Mouse (Mus musculus) lung, embryonic 15.5 days (tissue): ENCODE results near the gene Etnk1. TPM values are rescaled to one million over a fixed set of nuclear protein-coding genes. Genes with fewer than 3 reads are reported as not detected.
"Not testable (repeated sequence)": the region's sequence is repeated elsewhere in the genome, so short reads cannot be mapped to it uniquely, and the experiment has no call there.

ENCODE experiments used
- ATAC-seq: fragments of 200-750 bp; cut with Nextera tagmentation; 2 replicates; pipeline ENCODE4 v1.8.0; 2017; ENCODE audit warnings: moderate number of reproducible peaks, borderline replicate concordance; ENCODE audit not compliant: low FRiP score, low TSS enrichment; ENCODE audit errors: extremely low read depth
- H3K27ac ChIP-seq: fragments of 300-500 bp; sonication (generic); 2 replicates; pipeline ENCODE4 v1.5.1; 2015; ENCODE audit warnings: moderate library complexity, mild to moderate bottlenecking, inconsistent platforms
- H3K27me3 ChIP-seq: fragments of 300-500 bp; sonication (generic); 2 replicates; pipeline ENCODE4 v1.6.1; 2015; ENCODE audit warnings: inconsistent platforms
- H3K36me3 ChIP-seq: fragments of 300-500 bp; sonication (generic); 2 replicates; pipeline ENCODE4 v1.6.1; 2015; ENCODE audit warnings: inconsistent platforms
- H3K4me1 ChIP-seq: fragments of 300-500 bp; sonication (generic); 2 replicates; pipeline ENCODE4 v1.6.1; 2015; ENCODE audit warnings: inconsistent platforms
- H3K4me2 ChIP-seq: fragments of 300-500 bp; sonication (generic); 2 replicates; pipeline ENCODE4 v1.6.1; 2015; ENCODE audit warnings: inconsistent platforms, mild to moderate bottlenecking, moderate library complexity
- H3K4me3 ChIP-seq: fragments of 300-500 bp; sonication (generic); 2 replicates; pipeline ENCODE4 v1.5.1; 2015; ENCODE audit warnings: mild to moderate bottlenecking, inconsistent platforms
- H3K9ac ChIP-seq: fragments of 300-500 bp; sonication (generic); 2 replicates; pipeline ENCODE4 v1.6.1; 2015; ENCODE audit warnings: inconsistent platforms
- H3K9me3 ChIP-seq: fragments of 300-500 bp; sonication (generic); 2 replicates; pipeline ENCODE4 v1.6.1; 2016; ENCODE audit warnings: inconsistent platforms
- WGBS: fragments of 180-500 bp; shearing (Covaris S2); methylation state at CpG from one replicate; pipeline ENCODE4 v1.1.7; 2015; 5-methylcytosine and 5-hydroxymethylcytosine counted together
- polyA plus RNA-seq: library from polyadenylated mRNA; unstranded; fragments of >200 nt; fragmentation: Nextera tagmentation; extraction: Ambion mirVana; gene quantifications from 2 replicates; pipeline ENCODE4 v1.2.1, GENCODE M21; 2015

The Etnk1 gene
- polyA plus RNA-seq, 1 experiment from 2014 or later: 16.1 TPM

DNA sequence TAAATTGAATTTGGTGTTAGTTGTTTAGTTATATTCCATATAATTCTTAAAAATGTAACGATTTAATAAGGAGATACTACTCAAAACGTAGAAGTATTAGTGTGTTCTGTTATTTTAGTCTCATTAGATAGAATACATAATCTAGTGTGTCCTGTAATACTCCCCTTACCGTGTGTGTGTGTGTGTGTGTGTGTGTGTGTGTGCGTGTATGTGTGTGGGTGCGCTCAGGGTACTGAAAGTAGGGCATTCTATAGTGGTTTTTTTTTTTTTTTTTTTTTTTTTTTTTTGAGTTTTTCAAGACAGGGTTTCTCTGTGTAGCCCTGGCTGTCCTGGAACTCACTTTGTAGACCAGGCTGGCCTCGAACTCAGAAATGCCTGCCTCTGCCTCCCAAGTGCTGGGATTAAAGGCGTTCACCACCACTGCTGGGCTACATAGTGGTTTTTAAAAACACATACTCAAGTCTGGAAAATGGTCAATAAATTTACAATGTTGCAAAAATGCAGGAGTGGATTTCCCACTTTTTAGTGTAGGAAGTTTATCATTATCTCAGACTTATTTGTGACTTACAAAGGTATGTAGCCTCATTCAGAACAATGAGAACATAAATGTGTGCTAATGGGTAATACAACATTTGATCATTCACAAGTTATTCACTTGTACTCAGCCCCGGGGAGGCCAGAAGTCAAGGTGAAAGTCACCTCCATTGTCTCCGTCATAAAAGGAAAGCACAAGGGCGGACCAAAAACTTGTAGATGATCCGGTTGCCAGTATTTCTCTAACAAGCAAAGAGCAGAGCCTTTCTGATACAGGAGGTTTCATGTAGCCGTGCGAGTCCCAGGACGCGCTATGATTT, 1.4 kb upstream of the Etnk1 start:
- no peak overlapping the region for H3K27ac ChIP-seq
- H3K4me2 ChIP-seq: peak overlapping the region; percentile 95

DNA sequence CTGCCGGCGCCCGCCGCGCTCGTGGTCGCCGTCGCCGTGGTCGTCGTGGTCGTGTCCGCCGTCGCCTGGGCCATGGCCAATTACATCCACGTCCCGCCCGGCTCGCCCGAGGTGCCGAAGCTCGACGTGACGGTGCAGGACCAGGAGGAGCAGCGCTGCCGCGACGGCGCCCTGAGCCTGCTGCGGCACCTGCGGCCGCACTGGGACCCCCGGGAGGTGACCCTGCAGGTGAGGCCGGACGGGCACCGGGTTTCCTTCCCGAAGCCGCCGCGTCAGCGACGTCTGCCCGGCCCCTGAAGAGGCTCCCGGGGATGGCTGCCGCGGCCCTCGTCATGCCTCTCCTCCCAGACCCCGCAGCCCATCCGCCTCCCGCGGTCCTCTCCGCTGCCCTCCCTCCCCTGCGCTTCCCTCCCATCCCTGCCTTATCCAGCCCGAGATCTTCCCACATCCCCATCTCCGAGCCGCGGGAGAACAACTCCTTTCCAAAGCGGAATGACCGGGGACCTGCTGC, 443 bp downstream of the Etnk1 start:
- Histone ChIP-seq H3K4me2 (peak overlapping the region; percentile 95), H3K9me3 (no peaks in the 10 kb centered on the region), H3K27me3 (no peaks in the 10 kb centered on the region), H3K4me1 (peaks cover 26% of the 10 kb centered on the region), H3K36me3 (no peaks in the 10 kb centered on the region), H3K27ac (peak overlapping the region; percentile 96), H3K4me3 (peak overlapping the region; percentile 94), H3K9ac (peak overlapping the region; percentile 83)
- ATAC-seq: peak; percentile 47
- under 1% methylated on average over 50 of the region's 60 CpGs for WGBS

More for the DNA sequence above, 1.4 kb upstream of the Etnk1 start:
- 57% methylated on average over 15 of the region's 15 CpGs for WGBS
- Histone ChIP-seq H3K9me3 (no peaks in the 10 kb centered on the region), H3K36me3 (no peaks in the 10 kb centered on the region), H3K9ac (0 out of 2 replicates have a peak overlapping the region, but pooled peaks have one; percentile 83), H3K27me3 (no peaks in the 10 kb centered on the region), H3K4me3 (peak overlapping the region; percentile 94), H3K4me1 (peaks cover 26% of the 10 kb centered on the region)
- ATAC-seq: no peak

GRCm38 (mm10) chr6:143167981-143168674, 1.1 kb downstream of the Etnk1 start:
- no peak for ATAC-seq
- H3K27ac ChIP-seq: peak overlapping the region; percentile 96; the same call in 1 of the 2 replicates
- H3K9me3 ChIP-seq: no peaks in the 10 kb centered on the region
- 24% methylated on average over 6 of the region's 6 CpGs for WGBS
- H3K27me3 ChIP-seq: no peaks in the 10 kb centered on the region
- H3K4me1 ChIP-seq: peaks cover 26% of the 10 kb centered on the region
- peak overlapping the region; percentile 95 for H3K4me2 ChIP-seq
- H3K4me3 ChIP-seq: peak overlapping the region; percentile 94
- H3K9ac ChIP-seq: peak overlapping the region; percentile 83
- 0 out of 2 replicates have a peak, but pooled peaks cover 5% of the 10 kb centered on the region for H3K36me3 ChIP-seq

GRCm38 (mm10) chr6:143169385-143169784, 2.4 kb downstream of the Etnk1 start:
- H3K9me3 ChIP-seq: no peaks in the 10 kb centered on the region
- no peaks in the 10 kb centered on the region for H3K27me3 ChIP-seq
- WGBS: 83% methylated on average over 4 of the region's 4 CpGs
- H3K36me3 ChIP-seq: 0 out of 2 replicates have a peak, but pooled peaks cover 5% of the 10 kb centered on the region
- no peak for ATAC-seq
- peaks cover 26% of the 10 kb centered on the region for H3K4me1 ChIP-seq
- H3K4me3 ChIP-seq: no peak overlapping the region
- H3K27ac ChIP-seq: no peak overlapping the region
- H3K4me2 ChIP-seq: peak overlapping the region; percentile 95; the same call in 1 of the 2 replicates
- no peak overlapping the region for H3K9ac ChIP-seq

GRCm38 (mm10) chr6:143170166-143170960, 3.3 kb downstream of the Etnk1 start:
- Histone ChIP-seq H3K36me3 (0 out of 2 replicates have a peak, but pooled peaks cover 5% of the 10 kb centered on the region), H3K27me3 (no peaks in the 10 kb centered on the region), H3K4me1 (peaks cover 31% of the 10 kb centered on the region), H3K4me2 (no peak overlapping the region), H3K9me3 (no peaks in the 10 kb centered on the region), H3K27ac (no peak overlapping the region), H3K9ac (no peak overlapping the region), H3K4me3 (no peak overlapping the region)
- ATAC-seq: no peak
- 82% methylated on average over 4 of the region's 4 CpGs for WGBS

- peaks cover 30% of the 10 kb centered on the region for H3K4me1 ChIP-seq
- 95% methylated on average over 8 of the region's 8 CpGs for WGBS
- no peak overlapping the region for H3K9ac ChIP-seq
Observed at GRCm38 (mm10) chr6:143171066-143171465, 4.0 kb downstream of the Etnk1 start.

GRCm38 (mm10) chr6:143171781-143172465, 4.9 kb downstream of the Etnk1 start:
- H3K27ac ChIP-seq: no peak overlapping the region
- H3K4me3 ChIP-seq: no peak overlapping the region
- 0 out of 2 replicates have a peak, but pooled peaks cover 5% of the 10 kb centered on the region for H3K36me3 ChIP-seq
- H3K27me3 ChIP-seq: no peaks in the 10 kb centered on the region
- H3K4me2 ChIP-seq: no peak overlapping the region
- no peaks in the 10 kb centered on the region for H3K9me3 ChIP-seq
- 68% methylated on average over 11 of the region's 11 CpGs for WGBS
- H3K9ac ChIP-seq: no peak overlapping the region
- peaks cover 26% of the 10 kb centered on the region for H3K4me1 ChIP-seq
- ATAC-seq: no peak

More at GRCm38 (mm10) chr6:143171066-143171465, 4.0 kb downstream of the Etnk1 start:
- Histone ChIP-seq H3K4me2 (no peak overlapping the region), H3K27ac (no peak overlapping the region), H3K4me3 (no peak overlapping the region), H3K27me3 (no peaks in the 10 kb centered on the region), H3K9me3 (no peaks in the 10 kb centered on the region), H3K36me3 (0 out of 2 replicates have a peak, but pooled peaks cover 5% of the 10 kb centered on the region)
- ATAC-seq: no peak

DNA sequence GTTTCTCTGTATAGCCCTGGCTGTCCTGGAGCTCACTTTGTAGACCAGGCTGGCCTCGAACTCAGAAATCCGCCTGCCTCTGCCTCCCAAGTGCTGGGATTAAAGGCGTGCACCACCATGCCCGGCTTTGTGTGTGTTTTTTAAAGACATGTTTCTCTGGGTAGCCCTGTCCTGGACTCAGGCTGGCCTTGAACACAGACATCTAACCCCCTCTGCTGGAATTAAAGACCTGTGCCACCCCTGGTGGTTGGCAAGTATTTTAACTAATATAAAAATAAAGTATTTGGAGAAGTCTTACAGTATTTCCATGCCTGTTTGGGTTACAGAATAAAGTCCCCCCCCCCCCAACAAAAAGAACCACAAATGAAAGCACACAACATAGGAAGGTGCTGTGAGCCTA, 5.7 kb downstream of the Etnk1 start:
- ATAC-seq, H3K9me3 ChIP-seq, H3K27ac ChIP-seq, H3K36me3 ChIP-seq, H3K4me3 ChIP-seq, H3K27me3 ChIP-seq, H3K4me2 ChIP-seq, H3K9ac ChIP-seq: not testable (repeated sequence)
- H3K4me1 ChIP-seq: peaks cover 26% of the 10 kb centered on the region
- WGBS: 90% methylated on average over 4 of the region's 4 CpGs

GRCm38 (mm10) chr6:143174226-143174625, 7.2 kb downstream of the Etnk1 start:
- no peak overlapping the region for H3K4me3 ChIP-seq
- 0 out of 2 replicates have a peak, but pooled peaks cover 5% of the 10 kb centered on the region for H3K36me3 ChIP-seq
- no peaks in the 10 kb centered on the region for H3K27me3 ChIP-seq
- H3K27ac ChIP-seq: no peak overlapping the region
- H3K4me1 ChIP-seq: peaks cover 11% of the 10 kb centered on the region
- H3K9ac ChIP-seq: no peak overlapping the region
- no peaks in the 10 kb centered on the region for H3K9me3 ChIP-seq
- H3K4me2 ChIP-seq: no peak overlapping the region
- 91% methylated on average over 4 of the region's 4 CpGs for WGBS
- ATAC-seq: no peak

DNA sequence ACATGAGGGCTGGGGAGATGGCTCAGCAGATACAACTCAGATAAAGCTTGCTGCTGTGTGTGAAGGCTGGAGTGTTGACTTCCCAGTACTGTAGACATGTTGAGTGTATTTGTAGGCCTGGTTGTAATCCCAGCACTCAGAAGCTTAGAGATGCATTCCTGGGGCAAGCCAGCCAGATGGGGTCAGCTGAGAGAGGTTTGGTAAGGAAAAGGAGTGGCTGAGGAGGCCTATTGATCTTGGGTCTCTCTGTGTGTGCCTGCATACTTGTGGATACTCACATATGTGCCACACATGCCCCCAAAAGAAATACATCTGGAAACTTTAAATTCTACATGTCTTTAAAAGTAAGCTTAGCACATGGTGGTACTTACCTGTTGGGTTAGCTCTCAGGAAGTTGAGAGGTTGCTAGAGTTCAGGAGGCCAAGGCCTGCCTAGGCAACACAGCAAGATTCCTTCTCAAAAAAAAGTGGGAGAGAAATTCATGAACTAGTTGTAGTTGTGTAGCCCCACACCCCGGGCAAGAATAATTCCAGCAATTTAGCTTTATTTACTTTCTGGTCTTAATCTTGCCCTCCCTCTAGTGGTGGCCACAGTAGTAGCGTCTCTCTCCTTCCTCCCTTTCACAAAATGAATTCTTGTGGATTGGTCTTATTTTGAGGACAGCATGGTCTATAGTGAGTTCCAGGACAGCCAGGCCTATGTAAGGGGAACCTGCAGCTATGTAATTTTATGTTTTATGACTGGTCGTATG, 8.1 kb downstream of the Etnk1 start:
- no peak overlapping the region for H3K4me2 ChIP-seq
- H3K9me3 ChIP-seq: no peaks in the 10 kb centered on the region
- H3K27me3 ChIP-seq: no peaks in the 10 kb centered on the region
- ATAC-seq: 0 out of 2 replicates have a peak, but pooled peaks have one; percentile 15
- H3K9ac ChIP-seq: no peak overlapping the region
- H3K36me3 ChIP-seq: 0 out of 2 replicates have a peak, but pooled peaks cover 5% of the 10 kb centered on the region
- H3K4me3 ChIP-seq: no peak overlapping the region
- 31% methylated on average over 3 of the region's 3 CpGs for WGBS
- H3K4me1 ChIP-seq: peaks cover 5% of the 10 kb centered on the region; the same call in 1 of the 2 replicates
- peak overlapping the region; percentile 45; the same call in 1 of the 2 replicates for H3K27ac ChIP-seq
